Mouse (Mus musculus) NIH3T3 (cell line): ENCODE measurements around the gene Cep126.

Experiments
- DNase-seq: peaks from one replicate; pipeline ENCODE4 v3.0.0-alpha.2; 2012; ENCODE audit warnings: low read depth

Gene Cep126

DNA sequence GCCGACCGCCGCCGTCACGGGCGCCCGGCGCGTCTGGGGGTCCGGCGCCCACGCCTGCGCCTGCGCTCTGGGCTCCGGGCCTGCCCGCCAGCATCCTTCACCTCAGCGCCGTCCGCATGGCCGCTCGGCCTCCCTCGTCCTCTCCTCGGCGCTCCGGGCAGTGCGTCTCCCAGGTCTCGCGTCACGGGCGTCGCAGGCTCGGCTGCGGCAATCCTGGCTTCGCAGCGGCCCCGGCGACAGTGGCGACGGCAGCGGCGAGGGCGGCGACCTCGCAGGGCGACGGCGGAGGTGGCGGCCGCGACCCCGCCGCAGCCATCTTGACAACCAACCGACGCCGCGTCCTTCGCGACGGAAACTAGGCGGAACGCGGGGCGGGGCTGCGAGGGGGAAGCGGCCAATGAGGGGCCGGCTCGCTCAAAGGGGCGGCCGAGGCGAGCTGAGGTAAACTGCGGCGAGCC lies at the start of gene Cep126:
Gene Cep126, minus strand, starts transcription at position 178 of the 458 bp plus-strand sequence.
- peak; percentile 79 for DNase-seq

DNA sequence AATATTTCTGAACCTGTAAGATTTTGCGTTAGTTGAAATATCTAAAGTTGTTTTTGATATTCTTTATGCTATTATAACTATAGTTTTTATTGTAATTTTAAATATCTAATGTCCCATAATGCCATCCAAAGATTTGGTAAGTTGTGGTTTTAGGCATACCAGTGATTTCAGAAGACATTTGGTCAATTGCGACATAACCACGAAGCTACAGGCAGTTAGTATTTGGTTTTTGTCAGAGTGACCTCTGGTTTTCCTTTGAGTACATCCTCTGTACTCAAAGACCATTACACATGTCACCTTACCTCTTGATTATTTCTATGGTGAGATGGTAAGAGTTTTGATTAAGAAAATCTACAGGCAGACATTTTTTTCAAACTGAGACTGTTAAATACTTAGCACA lies 45.5 kb upstream of the Cep126 start:
- DNase-seq, result no peak

DNA sequence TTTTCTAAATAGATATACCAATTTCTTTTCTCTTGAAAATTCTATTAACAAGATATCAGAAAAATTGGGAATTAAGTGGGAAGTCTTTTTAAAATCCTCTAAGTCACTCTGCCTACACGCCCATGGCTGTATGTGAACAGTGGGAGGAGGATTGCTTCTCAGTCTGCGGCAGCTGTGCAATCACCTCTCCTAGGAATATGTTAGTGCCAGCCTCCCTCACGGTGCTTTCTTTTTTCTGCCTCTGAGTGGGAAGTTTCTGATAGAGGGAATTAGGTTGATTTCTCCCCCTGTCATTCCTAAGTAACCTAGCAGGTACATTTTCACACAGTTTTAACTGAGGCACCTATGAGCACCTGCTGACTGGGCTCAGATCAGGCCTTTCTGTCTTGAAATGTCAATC lies 43.0 kb upstream of the Cep126 start:
- no peak for DNase-seq

DNA sequence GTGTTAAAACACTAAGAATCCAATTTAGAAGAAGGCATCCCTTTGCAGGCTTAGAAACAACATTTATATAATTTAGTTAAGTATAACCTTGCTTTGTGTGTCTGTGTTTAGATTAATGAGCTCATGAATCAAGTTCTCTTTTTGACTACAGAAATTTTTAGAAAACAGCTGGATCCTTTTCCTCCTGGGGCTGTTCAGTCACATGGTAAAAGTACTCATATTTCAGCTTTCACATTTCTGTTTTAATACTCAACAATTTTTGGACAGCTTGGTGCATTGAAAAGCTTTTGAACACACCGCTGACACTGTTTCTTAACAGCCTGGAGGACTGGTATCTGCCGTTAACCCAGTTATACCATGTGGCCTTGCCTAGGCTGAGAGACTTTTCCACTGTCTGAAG lies 22.9 kb upstream of the Cep126 start:
- peak; percentile 10 for DNase-seq

- peak; percentile 50 for DNase-seq
Observed at GRCm38 (mm10) chr9:8139501-8139900, 5.4 kb upstream of the Cep126 start.

- DNase-seq, result peak; percentile 18
Observed at GRCm38 (mm10) chr9:8133586-8134115, 443 bp downstream of the Cep126 start.

DNA sequence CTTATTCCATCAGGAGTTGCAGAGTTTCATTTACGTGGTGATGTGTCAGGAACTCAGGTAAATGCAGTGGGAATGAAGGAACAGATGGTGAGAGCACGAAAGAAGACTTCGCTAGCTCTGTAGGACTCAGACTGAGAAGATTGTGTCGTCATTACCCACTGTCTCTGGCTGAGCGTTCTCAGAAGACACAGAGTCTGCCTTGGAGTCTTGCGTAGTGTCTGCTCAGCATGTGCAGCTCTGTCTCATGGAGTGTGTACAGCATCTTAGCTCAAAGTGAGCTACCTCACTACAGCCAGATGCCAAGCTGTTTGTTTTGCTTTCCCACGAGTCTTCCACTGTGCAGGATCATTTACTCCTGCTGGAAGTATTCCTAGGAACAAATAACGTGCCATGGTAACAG lies 10.6 kb downstream of the Cep126 start:
- DNase-seq, result no peak

DNA sequence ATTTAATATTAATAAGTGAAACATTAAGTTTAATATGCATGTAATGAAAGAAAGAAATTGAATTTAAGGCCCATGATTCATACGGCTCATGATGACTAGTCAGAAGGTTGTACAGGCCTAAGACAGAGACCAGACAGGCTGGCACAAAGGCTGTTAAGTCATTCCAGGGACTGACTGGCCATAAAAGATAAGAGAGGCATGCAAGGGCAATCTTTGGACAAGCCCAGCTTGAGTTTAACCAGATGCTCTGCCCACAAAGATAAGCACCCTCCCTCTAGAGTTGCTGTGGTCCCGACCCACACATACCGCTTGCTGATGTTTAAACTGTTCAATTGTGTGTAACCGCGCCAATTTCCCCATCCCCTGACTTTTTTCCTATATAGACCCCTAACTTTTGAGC lies 19.6 kb downstream of the Cep126 start:
- DNase-seq, result no peak

- DNase-seq, result peak; percentile 50
Observed at GRCm38 (mm10) chr9:8103050-8103449, 31.0 kb downstream of the Cep126 start.

- DNase-seq, result no peak
Observed at GRCm38 (mm10) chr9:8100962-8101361, 33.1 kb downstream of the Cep126 start.

DNA sequence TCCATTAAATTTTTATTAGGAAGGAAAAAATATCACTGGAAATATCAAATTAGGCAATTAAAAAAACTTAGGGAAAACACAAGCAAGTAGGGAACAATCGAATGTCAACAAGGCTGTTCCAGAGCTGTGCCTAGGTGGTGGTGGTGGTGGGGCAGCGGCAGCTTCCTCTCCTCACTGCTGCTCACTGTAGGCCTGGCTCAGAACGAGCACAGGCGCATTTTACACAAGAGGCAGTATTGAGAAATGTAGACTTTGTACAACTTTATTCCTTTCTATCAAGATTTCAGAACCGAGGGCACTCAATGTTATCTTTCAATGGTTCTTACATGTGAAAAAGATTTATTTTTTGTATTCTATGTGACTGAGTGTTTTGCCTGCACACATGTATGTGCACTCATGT lies 55.2 kb downstream of the Cep126 start:
- DNase-seq, result no peak

GRCm38 (mm10) chr9:8074345-8074744 lies 59.7 kb downstream of the Cep126 start:
- peak; percentile 49 for DNase-seq

DNA sequence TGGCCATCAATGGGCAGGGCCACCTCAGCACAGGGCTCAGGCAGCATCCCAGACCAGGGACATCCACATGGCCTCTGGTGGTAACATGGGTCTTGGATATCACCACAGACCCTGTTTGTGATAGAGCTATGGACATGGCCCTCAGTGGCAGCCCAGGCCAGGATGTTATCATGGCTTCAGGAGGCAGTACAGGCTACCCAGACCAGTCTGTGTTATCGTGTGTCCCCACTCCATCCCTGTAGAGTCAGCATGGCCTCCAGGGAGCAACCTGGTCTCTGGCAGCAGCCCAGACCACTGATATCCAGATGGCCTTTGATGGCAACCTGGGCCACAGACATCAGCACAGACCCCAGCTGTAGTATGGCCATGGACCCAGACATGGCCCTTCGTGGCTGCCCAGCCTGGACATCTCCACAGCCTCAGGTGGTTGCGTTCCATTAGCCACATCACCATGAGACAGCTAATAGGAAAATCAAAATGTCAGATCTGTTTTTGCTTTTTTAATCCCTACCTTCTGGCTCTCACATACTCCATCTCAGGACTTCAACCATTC lies 60.8 kb downstream of the Cep126 start:
- no peak for DNase-seq

GRCm38 (mm10) chr9:8059636-8060035 lies 74.5 kb downstream of the Cep126 start:
- DNase-seq, result no peak

DNA sequence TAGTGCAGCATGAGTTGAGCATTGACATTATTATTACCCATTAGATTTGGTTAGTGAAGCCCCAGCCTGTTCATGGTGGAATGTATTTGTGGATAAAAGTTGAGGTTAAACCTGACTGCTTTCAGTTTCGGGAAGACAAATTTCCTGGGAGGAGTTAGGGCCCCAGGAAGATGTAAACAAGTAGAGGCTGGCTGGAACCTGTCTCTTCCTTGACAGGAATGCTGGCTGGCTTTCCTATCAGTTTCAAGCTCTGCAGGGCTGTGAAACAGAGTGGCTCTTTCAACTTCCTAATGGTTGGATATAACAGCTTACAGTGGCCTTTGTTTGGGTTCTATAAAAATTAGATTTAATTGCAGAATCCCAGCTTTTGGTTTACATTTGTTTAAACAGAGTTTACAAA lies 79.3 kb downstream of the Cep126 start:
- peak; percentile 12 for DNase-seq

DNA sequence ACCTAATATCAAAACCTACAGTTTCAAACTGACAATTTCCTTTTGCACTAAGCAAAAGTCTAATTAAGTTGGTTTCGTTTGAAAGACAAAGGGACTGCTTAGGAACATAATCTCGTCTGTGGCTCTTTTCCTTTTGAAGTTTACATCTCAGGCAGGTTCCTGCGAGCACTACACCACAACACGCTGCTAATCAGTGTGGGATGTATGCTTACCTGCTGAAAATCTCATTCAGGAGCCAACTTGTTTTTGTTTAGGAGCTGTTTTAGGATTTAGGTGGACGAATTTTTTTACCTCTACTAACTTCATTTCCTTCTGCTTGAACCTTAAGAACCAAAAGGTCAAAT lies 91.1 kb downstream of the Cep126 start:
- no peak for DNase-seq

GRCm38 (mm10) chr9:8042338-8043043 lies 91.6 kb downstream of the Cep126 start, which contains the start of gene Cfap300:
Gene Cfap300, minus strand, starts transcription at chr9:8042823.
- DNase-seq, result peak; percentile 97

GRCm38 (mm10) chr9:8035546-8035945 lies 98.5 kb downstream of the Cep126 start:
- peak; percentile 9 for DNase-seq

DNA sequence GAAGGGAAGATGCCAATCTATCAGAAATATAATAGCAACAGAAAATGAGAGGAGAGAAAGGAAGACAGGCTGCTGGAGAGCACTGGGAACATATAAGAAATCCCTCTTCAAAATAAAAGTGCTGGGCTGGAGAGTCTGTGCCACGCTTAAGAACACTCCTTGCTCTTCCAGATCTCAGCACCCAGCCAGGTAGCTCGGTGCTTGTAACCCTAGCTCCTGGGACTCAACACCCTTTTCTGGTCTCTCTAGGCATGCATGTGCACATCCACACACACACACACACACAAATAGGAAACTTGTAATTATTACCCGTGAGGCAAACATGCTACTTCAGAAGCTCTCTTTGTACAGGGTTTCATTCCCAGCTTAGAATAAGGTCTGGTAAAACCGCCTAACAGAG lies 99.0 kb downstream of the Cep126 start:
- DNase-seq, result no peak

GRCm38 (mm10) chr9:8034143-8034542 lies 100.0 kb downstream of the Cep126 start:
- no peak for DNase-seq

DNA sequence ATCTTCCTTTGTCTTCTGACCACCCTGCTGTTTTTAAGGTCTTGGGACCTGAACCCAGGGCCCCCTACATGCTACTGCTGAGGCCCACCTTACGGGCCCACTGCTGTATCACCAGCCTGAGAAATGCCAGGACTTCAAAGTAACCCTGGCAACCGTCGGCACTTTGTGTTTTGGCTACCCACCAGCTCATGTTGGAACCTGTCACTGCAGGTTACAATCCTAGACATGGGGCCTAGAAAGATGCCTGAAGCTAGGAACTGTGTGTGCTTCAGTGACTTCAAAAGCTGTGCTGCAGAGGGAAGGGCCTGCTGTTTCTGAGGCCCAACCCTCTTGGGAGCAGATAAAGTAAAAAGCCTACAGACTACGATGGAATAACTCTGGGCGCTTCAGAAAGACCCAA lies 101.2 kb downstream of the Cep126 start:
- DNase-seq, result no peak
